Mouse (Mus musculus) brain, adult 2 months (tissue): ENCODE results near the gene Wdr25.

ENCODE experiments used
- DNase-seq: peaks from one replicate; pipeline ENCODE4 v3.0.0; 2011; ENCODE audit warnings: low read depth, low spot score

The Wdr25 gene

GRCm38 (mm10) chr12:108984471-108984870, 91.0 kb downstream of the Wdr25 start:
- peak; percentile 57 for DNase-seq

GRCm38 (mm10) chr12:108985025-108985424, 91.6 kb downstream of the Wdr25 start:
- no peak for DNase-seq

- DNase-seq: no peak
Observed at GRCm38 (mm10) chr12:108987448-108987847, 94.0 kb downstream of the Wdr25 start.

GRCm38 (mm10) chr12:108990425-108990824, 97.0 kb downstream of the Wdr25 start:
- peak; percentile 18 for DNase-seq

- DNase-seq: no peak
Observed at GRCm38 (mm10) chr12:108993046-108993445, 99.6 kb downstream of the Wdr25 start.

GRCm38 (mm10) chr12:108994436-108995031, 101.1 kb downstream of the Wdr25 start:
- DNase-seq: peak; percentile 30

GRCm38 (mm10) chr12:108995976-108996636, 102.7 kb downstream of the Wdr25 start:
- peak; percentile 37 for DNase-seq

- peak; percentile 52 for DNase-seq
Observed at GRCm38 (mm10) chr12:108997249-108997648, 103.8 kb downstream of the Wdr25 start.

GRCm38 (mm10) chr12:109002978-109003377, 109.5 kb downstream of the Wdr25 start:
- DNase-seq: no peak

GRCm38 (mm10) chr12:109010070-109010649, 116.7 kb downstream of the Wdr25 start:
- DNase-seq: peak; percentile 66

GRCm38 (mm10) chr12:109022181-109022691, 128.8 kb downstream of the Wdr25 start:
- peak; percentile 98 for DNase-seq

- no peak for DNase-seq
Observed at GRCm38 (mm10) chr12:109022966-109023365, 129.5 kb downstream of the Wdr25 start.

- DNase-seq: peak; percentile 37
Observed at GRCm38 (mm10) chr12:109023780-109024179, 130.3 kb downstream of the Wdr25 start.

GRCm38 (mm10) chr12:109037026-109037425, 143.6 kb downstream of the Wdr25 start:
- DNase-seq: no peak

GRCm38 (mm10) chr12:109038179-109038819, 144.9 kb downstream of the Wdr25 start:
- DNase-seq: peak; percentile 87

GRCm38 (mm10) chr12:109039311-109039710, 145.9 kb downstream of the Wdr25 start:
- peak; percentile 52 for DNase-seq

- peak; percentile 57 for DNase-seq
Observed at GRCm38 (mm10) chr12:109044497-109044896, 151.1 kb downstream of the Wdr25 start.

- DNase-seq: peak; percentile 50
Observed at GRCm38 (mm10) chr12:109045581-109045980, 152.2 kb downstream of the Wdr25 start.

- no peak for DNase-seq
Observed at GRCm38 (mm10) chr12:109049949-109050348, 156.5 kb downstream of the Wdr25 start.

GRCm38 (mm10) chr12:109053020-109053806, 159.8 kb downstream of the Wdr25 start:
- DNase-seq: no peak

GRCm38 (mm10) chr12:109057736-109058135, 164.3 kb downstream of the Wdr25 start:
- no peak for DNase-seq
